Mouse (Mus musculus): ENCODE data around the gene Mpz.
"Not testable (repeated sequence)": the region's sequence is repeated elsewhere in the genome, so short reads cannot be mapped to it uniquely, and the experiment has no call there.

Gene Mpz

GRCm38 (mm10) chr1:171129251-171129650 is 21.3 kb upstream of the Mpz start:
- peak; percentile 81 for DNase-seq (ENCODE audit: low spot score)

- no peak for DNase-seq (ENCODE audit: low spot score)
These were observed 19.5 kb upstream of the Mpz start for GRCm38 (mm10) chr1:171130971-171131370.

GRCm38 (mm10) chr1:171135600-171135999 is 14.9 kb upstream of the Mpz start:
- no peak for DNase-seq (ENCODE audit: low spot score)

DNA sequence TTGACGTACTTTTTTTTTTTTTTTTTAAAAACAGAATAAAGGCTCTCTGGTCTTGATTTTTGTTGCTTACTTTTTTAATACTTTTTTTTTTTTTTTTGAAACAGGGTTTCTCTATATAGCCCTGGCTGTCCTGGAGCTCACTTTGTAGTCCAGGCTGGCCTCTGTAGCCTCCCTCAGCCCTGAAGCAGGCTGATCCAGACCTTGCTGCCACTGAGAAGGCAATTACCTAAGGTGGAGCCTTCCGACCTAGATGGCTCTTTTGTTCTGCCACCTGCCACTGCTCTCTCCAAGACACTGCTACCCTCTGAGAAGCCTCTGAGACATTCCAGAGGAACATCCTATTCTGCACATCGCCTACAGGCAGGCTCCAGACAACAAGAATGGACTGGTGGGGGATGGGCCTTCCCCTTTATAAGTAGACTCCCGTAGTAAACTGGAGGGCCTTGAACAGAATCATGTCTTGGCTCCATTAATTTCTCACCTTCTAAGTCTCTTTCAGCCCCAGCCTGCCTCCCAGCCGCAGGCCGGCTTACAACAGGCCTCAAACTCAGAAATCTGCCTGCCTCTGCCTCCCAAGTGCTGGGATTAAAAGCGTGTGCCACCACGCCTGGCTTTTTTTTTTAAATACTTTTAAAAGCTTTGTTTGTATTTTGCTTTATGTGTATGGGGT is 12.9 kb upstream of the Mpz start:
- not testable (repeated sequence) for DNase-seq (ENCODE audit: low spot score)

- DNase-seq (ENCODE audit: low spot score): not testable (repeated sequence)
These were observed 7.5 kb upstream of the Mpz start for GRCm38 (mm10) chr1:171142981-171143380.

DNA sequence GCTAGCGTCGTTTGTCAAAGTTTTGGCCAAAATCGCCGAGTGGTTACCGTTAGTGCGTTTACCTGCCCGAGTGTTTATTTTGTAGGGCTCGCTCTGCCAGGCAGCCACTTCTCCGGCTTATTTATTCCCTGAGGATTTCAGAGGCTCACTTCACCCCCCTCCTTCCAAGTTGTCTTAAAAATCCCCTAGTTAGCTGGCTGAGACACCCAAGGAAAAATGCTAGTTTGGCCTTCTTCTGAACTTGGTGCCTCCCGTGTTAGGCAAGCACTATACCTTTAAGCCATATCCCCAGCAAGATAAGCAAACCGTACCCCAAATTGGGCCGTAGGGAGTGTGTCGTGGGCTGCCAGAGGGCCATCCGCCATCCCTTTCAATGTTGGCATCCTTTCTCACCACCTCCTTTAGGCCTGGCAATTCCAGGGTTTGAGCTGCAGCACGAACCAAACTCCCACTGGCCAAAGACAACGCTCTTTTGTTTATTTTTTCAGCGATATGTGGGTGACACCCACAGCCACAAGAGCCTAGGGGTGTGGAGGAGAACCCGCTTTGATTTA is 404 bp downstream of the Mpz start:
- DNase-seq (ENCODE audit: low spot score): peak; percentile 24

DNA sequence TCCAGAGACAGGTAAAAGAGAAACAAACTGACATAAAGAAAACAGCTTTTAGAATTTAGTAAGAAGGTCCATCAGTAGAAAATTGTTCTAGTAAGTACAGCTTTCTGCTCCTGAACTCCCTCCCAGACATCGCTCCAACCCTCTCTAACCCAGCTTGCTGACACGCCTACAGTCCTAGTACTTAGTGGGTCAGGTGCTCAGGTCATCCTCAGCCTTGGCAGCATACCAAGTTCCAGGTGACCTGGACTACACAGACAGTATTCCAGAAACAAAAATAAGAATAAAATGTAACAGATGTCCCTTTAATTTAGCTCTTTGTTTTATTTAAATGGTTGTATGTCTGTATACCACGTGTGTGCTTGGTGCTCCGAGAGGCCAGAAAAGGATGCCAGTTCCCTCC is 1.5 kb downstream of the Mpz start:
- DNase-seq (ENCODE audit: low spot score): no peak

GRCm38 (mm10) chr1:171156644-171157043 is 6.1 kb downstream of the Mpz start:
- no peak for DNase-seq (ENCODE audit: low spot score)

DNA sequence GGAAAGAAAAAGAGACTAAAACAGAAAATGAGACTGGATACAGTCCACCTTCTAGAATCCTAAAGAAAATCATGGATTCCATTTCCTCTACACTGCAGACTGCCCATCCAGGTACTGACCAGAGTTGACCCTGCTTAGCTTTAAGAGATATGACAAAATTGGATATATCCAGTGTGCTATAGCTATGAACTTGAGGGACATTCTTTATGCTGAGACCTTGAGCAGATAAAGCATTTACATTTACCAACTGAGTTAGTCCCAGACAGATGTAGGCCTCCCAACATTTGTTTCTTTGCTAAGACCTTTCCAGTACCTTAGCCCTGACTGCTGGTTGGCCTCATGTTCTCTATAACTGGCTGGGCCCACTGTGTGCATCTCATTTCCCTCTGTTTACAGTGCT is 7.5 kb downstream of the Mpz start:
- no peak for DNase-seq (ENCODE audit: low spot score)

DNA sequence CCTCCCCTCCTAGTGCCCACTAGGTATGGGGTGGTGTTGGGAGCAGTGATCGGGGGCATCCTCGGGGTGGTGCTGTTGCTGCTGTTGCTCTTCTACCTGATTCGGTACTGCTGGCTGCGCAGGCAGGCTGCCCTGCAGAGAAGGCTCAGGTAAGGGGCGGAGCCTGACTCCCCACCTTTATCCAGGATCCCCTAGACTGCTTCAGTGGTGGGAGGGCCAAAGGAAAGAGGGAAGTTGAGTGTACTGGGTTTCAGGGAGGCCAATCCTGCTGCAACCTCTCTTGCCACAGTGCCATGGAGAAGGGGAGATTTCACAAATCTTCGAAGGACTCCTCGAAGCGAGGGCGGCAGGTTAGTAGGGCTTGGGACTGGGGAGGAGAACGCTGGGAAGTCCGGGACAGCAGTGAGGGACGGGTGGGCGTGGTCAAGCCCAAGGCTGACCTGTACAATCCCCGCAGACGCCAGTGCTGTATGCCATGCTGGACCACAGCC is 9.0 kb downstream of the Mpz start:
- DNase-seq (ENCODE audit: low spot score): no peak

DNA sequence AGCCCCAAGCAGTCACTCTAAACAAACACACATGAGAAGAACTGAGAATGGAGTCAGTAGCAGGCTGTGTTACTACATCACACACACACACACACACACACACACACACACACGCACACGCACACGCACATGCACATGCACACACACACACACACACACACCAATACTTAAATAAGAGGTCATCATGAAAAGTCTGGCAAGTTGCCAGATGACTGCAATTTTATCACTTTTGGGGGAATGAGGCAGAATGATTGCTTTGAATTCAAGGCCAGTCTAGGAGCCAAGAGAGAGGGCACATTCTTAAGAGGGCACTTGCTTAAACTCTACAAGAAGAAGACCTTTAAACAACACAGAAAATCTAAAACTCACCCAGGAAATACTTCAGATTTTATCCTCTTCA is 12.0 kb downstream of the Mpz start:
- no peak for DNase-seq (ENCODE audit: low spot score)

DNA sequence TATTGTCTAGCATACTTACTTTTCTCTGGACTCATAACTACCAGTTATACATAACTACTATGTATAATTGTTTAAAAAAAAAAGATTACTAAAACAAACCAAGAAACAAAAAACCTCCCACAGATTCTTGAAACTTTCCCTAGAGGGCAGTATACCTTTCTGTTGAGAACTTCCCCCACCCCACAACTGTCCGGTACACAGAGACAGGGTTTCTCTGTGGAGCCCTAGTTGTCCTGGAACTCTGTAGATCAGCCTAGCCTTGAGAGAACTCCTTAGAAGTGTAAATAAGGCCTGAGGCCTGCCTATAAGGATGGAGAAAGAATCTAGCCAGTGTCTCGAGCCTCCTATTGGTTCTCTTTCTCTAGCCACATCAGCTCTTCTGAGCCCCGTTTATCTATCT is 13.7 kb downstream of the Mpz start:
- no peak for DNase-seq (ENCODE audit: low spot score)

DNA sequence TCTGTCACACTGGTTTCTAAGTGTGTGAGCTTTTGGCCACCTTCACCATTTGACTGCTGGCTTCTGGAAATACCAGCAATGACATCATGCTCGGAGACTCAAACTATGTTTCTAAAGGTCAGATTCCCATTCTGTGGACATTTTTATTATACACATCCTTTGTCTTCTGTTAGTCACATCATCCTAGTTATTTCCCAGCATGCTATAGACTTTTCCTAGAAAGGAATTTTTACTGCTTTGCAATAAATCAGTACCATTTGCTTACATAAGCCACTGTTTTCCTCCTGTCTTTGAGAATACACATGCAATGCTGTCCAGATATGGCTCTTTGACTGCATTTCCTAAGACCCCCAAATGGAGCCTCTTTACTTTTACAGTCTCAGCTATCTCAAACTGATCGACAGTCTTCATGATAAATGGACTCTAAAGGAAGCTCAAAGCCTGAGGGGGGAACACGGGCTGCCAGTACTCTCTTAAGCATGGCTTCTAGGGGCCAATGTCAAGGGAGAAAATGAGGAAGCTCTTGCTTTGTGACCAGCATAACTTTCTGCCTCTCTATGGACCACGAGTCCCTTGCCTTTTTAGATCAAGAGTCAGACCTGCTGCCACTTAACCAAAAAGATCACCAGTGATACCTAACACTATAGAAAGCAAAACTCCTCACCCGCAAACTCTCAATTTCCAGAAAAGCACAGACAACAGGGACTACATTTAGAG is 15.3 kb downstream of the Mpz start:
- no peak for DNase-seq (ENCODE audit: low spot score)

GRCm38 (mm10) chr1:171168906-171169305 is 18.4 kb downstream of the Mpz start:
- DNase-seq (ENCODE audit: low spot score): no peak

DNA sequence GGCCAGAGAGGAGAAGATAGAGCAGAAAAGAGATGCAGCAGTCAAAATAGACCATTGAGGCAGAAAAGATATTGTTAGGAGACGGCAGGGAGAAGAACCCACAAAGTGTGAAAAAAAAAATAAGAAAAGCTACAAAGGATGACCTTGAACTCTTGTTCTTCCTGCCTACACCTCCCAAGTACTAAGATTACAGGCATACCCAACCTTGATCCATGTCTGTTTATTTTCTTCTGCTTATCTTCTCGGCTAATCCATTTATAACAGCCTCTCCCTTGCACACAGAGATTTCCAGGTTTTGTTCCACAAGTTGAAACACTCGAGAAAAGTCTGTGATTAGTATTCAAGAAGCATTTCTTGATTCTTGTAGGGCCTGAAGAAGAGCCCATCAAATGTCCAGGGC is 19.4 kb downstream of the Mpz start:
- no peak for DNase-seq (ENCODE audit: low spot score)

GRCm38 (mm10) chr1:171171138-171171537 is 20.6 kb downstream of the Mpz start:
- no peak for DNase-seq (ENCODE audit: low spot score)

DNA sequence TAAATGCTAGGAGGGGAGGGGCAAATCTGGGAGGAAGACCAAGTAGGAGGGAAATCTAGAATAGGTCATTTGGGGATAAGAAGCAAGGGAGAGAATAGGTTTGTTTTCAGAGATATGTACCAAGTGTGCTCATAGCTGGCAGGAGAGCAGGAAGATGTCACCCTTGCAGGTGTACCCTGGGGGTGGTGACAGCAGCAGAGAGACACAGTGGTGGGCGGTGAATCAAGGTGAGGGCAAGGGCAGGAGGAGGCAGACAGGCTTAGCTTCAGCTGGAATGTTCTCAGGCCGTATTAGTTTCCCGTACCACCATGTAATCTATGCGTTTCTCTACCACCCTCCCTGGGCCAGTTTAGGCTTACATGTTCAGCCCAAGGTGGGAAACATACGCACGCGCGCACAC is 22.3 kb downstream of the Mpz start:
- no peak for DNase-seq (ENCODE audit: low spot score)

GRCm38 (mm10) chr1:171179487-171180171 is 29.1 kb downstream of the Mpz start:
- DNase-seq (ENCODE audit: low spot score): no peak

- no peak for DNase-seq (ENCODE audit: low spot score)
These were observed 32.5 kb downstream of the Mpz start for GRCm38 (mm10) chr1:171183025-171183424.

- peak; percentile 23 for DNase-seq (ENCODE audit: low spot score)
These were observed 33.1 kb downstream of the Mpz start for GRCm38 (mm10) chr1:171183620-171184019.

DNA sequence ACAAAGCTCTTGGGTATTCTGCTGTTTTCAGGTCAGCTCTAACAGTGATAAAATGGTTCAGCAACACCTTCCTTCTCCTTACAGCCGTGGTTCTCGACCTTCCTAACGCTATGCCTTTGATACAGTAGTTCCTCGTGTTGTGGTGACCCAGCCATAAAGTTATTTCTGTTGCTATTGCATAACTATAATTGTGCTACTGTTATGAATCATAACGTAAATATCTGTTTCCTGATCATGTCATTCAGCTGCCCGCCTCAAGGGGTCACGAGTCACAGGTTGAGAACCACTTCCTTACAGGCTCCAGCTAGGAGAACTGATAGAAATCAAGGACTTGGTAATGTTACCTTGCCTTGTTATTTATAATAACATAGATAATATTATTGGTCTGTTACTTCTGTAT is 33.8 kb downstream of the Mpz start:
- no peak for DNase-seq (ENCODE audit: low spot score)

DNA sequence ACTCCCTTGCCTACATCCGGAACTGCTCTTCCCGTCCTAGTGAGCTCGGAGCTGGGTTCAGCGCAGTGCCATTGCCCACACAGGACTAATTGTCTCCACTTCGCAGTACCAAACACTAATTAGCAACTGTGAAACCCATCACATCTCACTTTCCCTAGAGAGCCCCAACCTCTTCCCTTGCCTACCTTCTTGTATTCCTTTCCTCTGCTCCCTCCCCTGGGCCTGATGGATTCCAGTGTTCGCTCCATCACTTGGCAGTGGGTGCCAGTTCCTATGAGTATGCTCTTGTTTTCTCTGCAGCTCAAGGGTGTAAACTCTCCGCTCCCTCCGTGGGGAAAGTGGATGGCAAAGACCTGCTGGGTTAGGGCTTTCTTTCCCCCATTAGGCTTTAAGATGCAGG is 35.1 kb downstream of the Mpz start:
- DNase-seq (ENCODE audit: low spot score): no peak

Measured in layer of hippocampus, adult 11-12 months (tissue).